Mouse (Mus musculus) midbrain, embryonic 14.5 days (tissue): ENCODE measurements around the gene Trp53rka. TPM values are rescaled to one million over a fixed set of nuclear protein-coding genes. Genes with fewer than 3 reads are reported as not detected.

ENCODE experiments used
- ATAC-seq: fragments of 200-750 bp; cut with Nextera tagmentation; 2 replicates; pipeline ENCODE4 v1.8.0; 2017; ENCODE audit warnings: moderate number of reproducible peaks, moderate library complexity; ENCODE audit not compliant: low FRiP score, low TSS enrichment
- DNase-seq: peaks from one replicate; pipeline ENCODE4 v3.0.0-alpha.2; 2015
- H3K27ac ChIP-seq: fragments of 300-500 bp; sonication (generic); replicated peaks from 2 replicates; pipeline ENCODE4 v1.5.1; 2014; ENCODE audit warnings: mild to moderate bottlenecking, low read depth, low read length, moderate library complexity
- H3K27me3 ChIP-seq: fragments of 300-500 bp; sonication (generic); 2 replicates; pipeline ENCODE4 v1.6.1; 2014; ENCODE audit warnings: low read length, control low read depth, mixed read lengths; ENCODE audit not compliant: control insufficient read depth, insufficient read depth
- H3K36me3 ChIP-seq: fragments of 300-500 bp; sonication (generic); 2 replicates; pipeline ENCODE4 v1.6.1; 2014; ENCODE audit warnings: low read length, control low read depth; ENCODE audit not compliant: control insufficient read depth, insufficient read depth
- H3K4me1 ChIP-seq: fragments of 300-500 bp; sonication (generic); 2 replicates; pipeline ENCODE4 v1.6.1; 2014; ENCODE audit warnings: mild to moderate bottlenecking, antibody characterized with exemption, low read length, control low read depth; ENCODE audit not compliant: control insufficient read depth, insufficient read depth
- H3K4me2 ChIP-seq: fragments of 300-500 bp; sonication (generic); 2 replicates; pipeline ENCODE4 v1.6.1; 2014; ENCODE audit warnings: mild to moderate bottlenecking, low read length, moderate library complexity
- H3K4me3 ChIP-seq: fragments of 300-500 bp; sonication (generic); replicated peaks from 2 replicates; pipeline ENCODE4 v1.5.1; 2014; ENCODE audit warnings: low read depth, low read length
- H3K9ac ChIP-seq: fragments of 300-500 bp; sonication (generic); replicated peaks from 2 replicates; pipeline ENCODE4 v1.6.1; 2014; ENCODE audit warnings: mild to moderate bottlenecking, low read length, moderate library complexity
- H3K9me3 ChIP-seq: fragments of 300-500 bp; sonication (generic); 2 replicates; pipeline ENCODE4 v1.6.1; 2016; ENCODE audit warnings: low read length, control low read depth, mixed read lengths; ENCODE audit not compliant: control insufficient read depth
- WGBS: fragments of 180-500 bp; shearing (Covaris S2); extraction: QIAGEN DNeasy Blood & Tissue Kit; methylation state at CpG from one replicate; pipeline ENCODE4 v1.1.7; 2014; 5-methylcytosine and 5-hydroxymethylcytosine counted together
- polyA plus RNA-seq: library from polyadenylated mRNA; unstranded; fragments of >200 nt; fragmentation: Nextera tagmentation; extraction: Ambion mirVana; gene quantifications from 2 replicates; pipeline ENCODE4 v1.2.1, GENCODE M21; 2014

The Trp53rka gene
- 42.8 and 44.9 TPM in 2 replicates for polyA plus RNA-seq

- DNase-seq (peak; percentile 89), ATAC-seq (peak; percentile 83)
- H3K36me3 ChIP-seq: peaks cover 25% of the 10 kb centered on the region
- H3K27me3 ChIP-seq: no peaks in the 10 kb centered on the region
- H3K9me3 ChIP-seq: no peaks in the 10 kb centered on the region
- WGBS: under 1% methylated on average over 84 of the region's 84 CpGs
- H3K9ac ChIP-seq: peak within 1 kb of the TSS; percentile 71
- H3K4me1 ChIP-seq: peaks cover 19% of the 10 kb centered on the region
- peak within 1 kb of the TSS; percentile 87 for H3K27ac ChIP-seq
- H3K4me2 ChIP-seq: peak within 1 kb of the TSS; percentile 82
- H3K4me3 ChIP-seq: peak within 1 kb of the TSS; percentile 68
Measured at GRCm38 (mm10) chr2:165492648-165493553, at the start of gene Trp53rka. TSS of gene Trp53rka (minus strand) at chr2:165493324.

DNA sequence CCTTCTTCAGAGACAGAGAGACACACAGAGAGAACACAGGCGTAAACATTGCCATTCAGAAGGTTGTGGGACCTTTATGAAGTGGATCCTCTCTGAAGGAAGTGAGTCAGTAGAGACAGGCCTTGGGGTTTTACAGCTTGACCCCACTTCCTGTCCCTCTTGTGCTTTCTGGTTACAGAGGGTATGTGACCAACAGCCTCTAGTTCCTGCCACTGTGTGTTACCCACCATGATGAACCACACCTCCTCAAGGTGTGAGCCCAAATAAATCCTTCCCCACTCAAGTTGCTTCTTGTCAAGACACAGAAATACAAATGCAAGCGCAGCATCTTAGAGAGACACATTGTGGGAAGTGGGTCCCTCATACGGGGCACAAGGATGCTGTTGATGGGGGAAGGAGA, 47.9 kb upstream of the Trp53rka start:
- H3K9me3 ChIP-seq: no peaks in the 10 kb centered on the region
- H3K4me2 ChIP-seq: no peak overlapping the region
- ATAC-seq (no peak), DNase-seq (no peak)
- no peak overlapping the region for H3K4me3 ChIP-seq
- WGBS: 86% methylated on average over 3 of the region's 3 CpGs
- H3K27ac ChIP-seq: no peak overlapping the region
- H3K27me3 ChIP-seq: no peaks in the 10 kb centered on the region
- H3K36me3 ChIP-seq: no peaks in the 10 kb centered on the region
- H3K9ac ChIP-seq: no peak overlapping the region
- H3K4me1 ChIP-seq: peaks cover 5% of the 10 kb centered on the region; the same call in 1 of the 2 replicates

DNA sequence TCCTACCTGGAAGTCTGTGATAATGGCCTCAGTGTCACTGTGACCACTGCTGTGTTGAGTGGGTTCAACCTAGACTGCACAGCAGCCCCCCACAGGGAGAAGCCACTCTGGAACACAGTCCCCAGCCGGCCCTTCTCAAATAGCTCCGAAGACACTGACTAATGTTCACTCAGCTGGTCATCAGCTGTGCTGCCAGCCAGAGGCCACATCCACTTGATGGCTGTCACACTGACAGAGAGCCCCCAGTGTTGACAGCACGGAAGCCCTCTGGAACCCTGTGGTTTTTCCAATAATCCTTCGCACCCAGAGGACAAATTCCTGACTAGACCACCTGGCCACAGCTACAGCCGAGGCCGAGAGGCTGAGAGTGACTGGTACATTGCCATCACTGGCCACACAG, 40.7 kb upstream of the Trp53rka start:
- Histone ChIP-seq H3K9ac (no peak overlapping the region), H3K27me3 (no peaks in the 10 kb centered on the region), H3K4me1 (no peaks in the 10 kb centered on the region), H3K27ac (no peak overlapping the region), H3K36me3 (no peaks in the 10 kb centered on the region), H3K4me2 (no peak overlapping the region), H3K9me3 (no peaks in the 10 kb centered on the region), H3K4me3 (no peak overlapping the region)
- ATAC-seq (no peak), DNase-seq (no peak)
- 41% methylated on average over 6 of the region's 6 CpGs for WGBS

GRCm38 (mm10) chr2:165529106-165529505, 36.0 kb upstream of the Trp53rka start:
- Histone ChIP-seq H3K4me3 (no peak overlapping the region), H3K27ac (no peak overlapping the region), H3K9me3 (no peaks in the 10 kb centered on the region), H3K9ac (no peak overlapping the region), H3K36me3 (no peaks in the 10 kb centered on the region), H3K27me3 (no peaks in the 10 kb centered on the region), H3K4me1 (no peaks in the 10 kb centered on the region), H3K4me2 (no peak overlapping the region)
- ATAC-seq (no peak), DNase-seq (peak; percentile 89)
- 20% methylated on average over 8 of the region's 8 CpGs for WGBS

GRCm38 (mm10) chr2:165525609-165526008, 32.5 kb upstream of the Trp53rka start:
- peak; percentile 35 for DNase-seq
- ATAC-seq: no peak
- Histone ChIP-seq H3K4me3 (no peak overlapping the region), H3K9ac (no peak overlapping the region), H3K36me3 (no peaks in the 10 kb centered on the region), H3K4me1 (no peaks in the 10 kb centered on the region), H3K4me2 (no peak overlapping the region), H3K9me3 (no peaks in the 10 kb centered on the region), H3K27ac (no peak overlapping the region), H3K27me3 (no peaks in the 10 kb centered on the region)
- WGBS: 64% methylated on average over 4 of the region's 4 CpGs

GRCm38 (mm10) chr2:165515178-165515728, 22.1 kb upstream of the Trp53rka start:
- DNase-seq (no peak), ATAC-seq (no peak)

GRCm38 (mm10) chr2:165512870-165513600, 19.9 kb upstream of the Trp53rka start:
- no peaks in the 10 kb centered on the region for H3K36me3 ChIP-seq
- no peak overlapping the region for H3K4me3 ChIP-seq
- H3K27ac ChIP-seq: no peak overlapping the region
- no peaks in the 10 kb centered on the region for H3K27me3 ChIP-seq
- peak; percentile 65 for DNase-seq
- peaks cover 9% of the 10 kb centered on the region for H3K4me1 ChIP-seq
- WGBS: 36% methylated on average over 11 of the region's 11 CpGs
- no peaks in the 10 kb centered on the region for H3K9me3 ChIP-seq
- H3K9ac ChIP-seq: no peak overlapping the region
- no peak overlapping the region for H3K4me2 ChIP-seq
- no peak for ATAC-seq

More at GRCm38 (mm10) chr2:165515178-165515728, 22.1 kb upstream of the Trp53rka start:
- Histone ChIP-seq H3K9ac (no peak overlapping the region), H3K4me1 (peaks cover 9% of the 10 kb centered on the region), H3K27me3 (no peaks in the 10 kb centered on the region), H3K36me3 (no peaks in the 10 kb centered on the region), H3K9me3 (no peaks in the 10 kb centered on the region), H3K4me3 (no peak overlapping the region), H3K27ac (no peak overlapping the region), H3K4me2 (no peak overlapping the region)
- 96% methylated on average over 20 of the region's 20 CpGs for WGBS

- DNase-seq (no peak), ATAC-seq (no peak)
- peaks cover 9% of the 10 kb centered on the region for H3K4me1 ChIP-seq
- no peaks in the 10 kb centered on the region for H3K9me3 ChIP-seq
- no peaks in the 10 kb centered on the region for H3K36me3 ChIP-seq
- H3K9ac ChIP-seq: no peak overlapping the region
- no peak overlapping the region for H3K4me2 ChIP-seq
- H3K4me3 ChIP-seq: no peak overlapping the region
- H3K27ac ChIP-seq: no peak overlapping the region
- no peaks in the 10 kb centered on the region for H3K27me3 ChIP-seq
- WGBS: 60% methylated on average over 7 of the region's 7 CpGs
Measured at GRCm38 (mm10) chr2:165512426-165512825, 19.3 kb upstream of the Trp53rka start.
